In the genomic region with DNA sequence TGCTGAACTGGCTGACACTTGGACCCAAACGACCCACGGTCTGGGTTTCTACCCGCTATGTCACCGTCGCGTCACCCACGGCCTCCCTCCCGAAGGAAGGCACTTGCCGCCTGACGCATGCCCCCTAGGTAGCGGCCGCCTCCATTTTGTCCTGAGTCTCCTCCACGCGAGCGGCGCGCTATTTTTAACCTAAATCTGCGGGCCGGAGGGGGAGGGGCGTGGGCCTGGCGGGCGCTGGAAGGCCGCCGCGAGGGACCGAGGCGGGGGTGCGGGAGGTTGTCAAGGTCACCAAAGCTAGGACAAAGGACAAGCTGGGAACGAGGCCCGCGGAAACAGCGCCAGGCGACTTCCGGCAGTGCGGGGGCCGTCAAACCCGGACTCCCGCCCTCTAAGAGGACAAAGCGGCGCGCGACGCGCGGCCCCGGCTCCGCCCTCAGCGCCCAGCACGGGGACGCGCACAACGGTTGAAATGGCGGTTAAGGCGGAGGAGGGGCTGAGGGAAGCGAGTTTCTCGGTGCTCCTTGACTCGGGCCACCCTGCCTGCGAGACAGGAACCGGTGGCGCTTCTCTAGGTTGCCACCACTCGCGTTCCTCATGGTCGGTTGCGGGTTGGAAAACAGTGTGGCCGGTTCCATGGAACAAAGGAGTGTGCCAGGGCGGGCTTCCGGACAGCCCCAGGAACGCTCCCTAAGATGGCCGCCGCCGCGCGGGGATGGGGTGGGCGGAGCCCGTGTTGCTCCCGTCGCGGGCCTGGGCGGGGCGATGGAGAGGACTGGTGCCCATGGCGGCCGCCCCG, we compare ENCODE assay signal across 1 mouse cellular context.
TF ChIP-seq lines count a peak whose summit lies in the region.

Gene Cox20, plus strand, starts transcription at position 742 of the 796 bp plus-strand sequence.

TF ChIP-seq in CH12.LX, 34 proteins besides CTCF, POLR2A, EP300 and RAD21 (continued from another document):
- TF ChIP-seq ZMIZ1 (IDR thresholded peaks at IDR 0.05; ENCODE audit: low read depth, low read length): no peak
- TF ChIP-seq POLR2AphosphoS2 (IDR thresholded peaks at IDR 0.05; ENCODE audit: low read depth, low read length): 0 out of 2 replicates have a peak, but pooled peaks have one; percentile 83
- 0 out of 2 replicates have a peak, but pooled peaks have one; percentile 25 for TF ChIP-seq IRF4 (IDR thresholded peaks at IDR 0.05; ENCODE audit: low read depth, low read length)
- 0 out of 2 replicates have a peak, but pooled peaks have one; percentile 22 for TF ChIP-seq MXI1 (IDR thresholded peaks at IDR 0.05; ENCODE audit: low read depth, low read length)
- TF ChIP-seq PAX5 (IDR thresholded peaks at IDR 0.05; ENCODE audit: low read length): no peak
- TF ChIP-seq MAZ (IDR thresholded peaks at IDR 0.05; ENCODE audit: low read depth, low read length): no peak
- TF ChIP-seq BHLHE40 (IDR thresholded peaks at IDR 0.05; ENCODE audit: low read depth, low read length): no peak; the same call in 1 of the 2 replicates
- no peak for TF ChIP-seq ETS1 (conservative IDR thresholded peaks at IDR 0.05; ENCODE audit: low read depth, low read length)
- TF ChIP-seq SMC3 (IDR thresholded peaks at IDR 0.05; ENCODE audit: low read depth, low read length): no peak
- TF ChIP-seq MYC (IDR thresholded peaks at IDR 0.05; ENCODE audit: low read depth, low read length): no peak; the same call in 1 of the 2 replicates
- TF ChIP-seq NELFE (IDR thresholded peaks at IDR 0.05; ENCODE audit: low read depth, low read length): peak; percentile 80
